Mouse (Mus musculus) lung, adult 2 months (tissue): ENCODE data around the gene P4hb. TPM values are rescaled to one million over a fixed set of nuclear protein-coding genes. Genes with fewer than 3 reads are reported as not detected.

ENCODE experiments used
- DNase-seq: peaks from one replicate; pipeline ENCODE4 v3.0.0; 2022
- H3K4me1 ChIP-seq: fragments of 200-500 bp; 2 replicates; pipeline ENCODE4 v1.6.1; 2011; ENCODE audit warnings: low read length; ENCODE audit not compliant: control insufficient read depth, insufficient read depth
- H3K4me3 ChIP-seq: fragments of 200-500 bp; replicated peaks from 2 replicates; pipeline ENCODE3; 2011; ENCODE audit warnings: low read depth, mild to moderate bottlenecking, control low read depth, low read length; ENCODE audit errors: extremely low read depth
- CTCF ChIP-seq: fragments of 200-500 bp; IDR thresholded peaks from 2 replicates; pipeline ENCODE4 v1.5.1; 2011; ENCODE audit warnings: mild to moderate bottlenecking, low read length, control low read depth; ENCODE audit not compliant: insufficient read depth
- POLR2A ChIP-seq: fragments of 200-500 bp; IDR thresholded peaks from 2 replicates; pipeline ENCODE4 v1.6.1; 2011; ENCODE audit warnings: low read depth, mild to moderate bottlenecking, control low read depth, low read length, borderline replicate concordance; ENCODE audit errors: extremely low read depth
- WGBS: fragments of 180-500 bp; shearing (Covaris S2); methylation state at CpG from one replicate; pipeline ENCODE4 v1.1.7; 2018; 5-methylcytosine and 5-hydroxymethylcytosine counted together
- polyA plus RNA-seq: library from polyadenylated mRNA; depleted of rRNA; stranded (reverse); fragments of >200 nt; gene quantifications from 2 replicates; pipeline ENCODE4 v1.2.3, GENCODE M21; 2012

P4hb gene
- polyA plus RNA-seq, 1 experiment, result 254 TPM

GRCm38 (mm10) chr11:120548214-120548613 is 24.8 kb downstream of the P4hb start:
- H3K4me3 ChIP-seq, result no peak overlapping the region
- no peak for DNase-seq
- TF ChIP-seq POLR2A (no peak), CTCF (no peak)
- H3K4me1 ChIP-seq, result peaks cover 17% of the 10 kb centered on the region
- 66% methylated on average over 3 of the region's 3 CpGs for WGBS

- WGBS, result 38% methylated on average over 2 of the region's 2 CpGs
- no peak for DNase-seq
These were observed 25.6 kb downstream of the P4hb start for GRCm38 (mm10) chr11:120547469-120547868.

GRCm38 (mm10) chr11:120545964-120546363 is 27.1 kb downstream of the P4hb start:
- TF ChIP-seq CTCF (no peak), POLR2A (no peak)

More at GRCm38 (mm10) chr11:120547469-120547868, 25.6 kb downstream of the P4hb start:
- Histone ChIP-seq H3K4me1 (peaks cover 17% of the 10 kb centered on the region), H3K4me3 (no peak overlapping the region)
- TF ChIP-seq POLR2A, result no peak
- TF ChIP-seq CTCF, result no peak

GRCm38 (mm10) chr11:120542376-120542775 is 30.7 kb downstream of the P4hb start:
- no peak for DNase-seq
- Histone ChIP-seq H3K4me1 (peaks cover 17% of the 10 kb centered on the region), H3K4me3 (no peak overlapping the region)
- TF ChIP-seq POLR2A (no peak), CTCF (no peak)
- 78% methylated on average over 6 of the region's 6 CpGs for WGBS

More at GRCm38 (mm10) chr11:120545964-120546363, 27.1 kb downstream of the P4hb start:
- DNase-seq, result no peak
- no peak overlapping the region for H3K4me3 ChIP-seq
- peaks cover 17% of the 10 kb centered on the region for H3K4me1 ChIP-seq
- 87% methylated on average over 3 of the region's 3 CpGs for WGBS

GRCm38 (mm10) chr11:120541907-120542306 is 31.1 kb downstream of the P4hb start:
- Histone ChIP-seq H3K4me3 (no peak overlapping the region), H3K4me1 (peaks cover 14% of the 10 kb centered on the region)
- TF ChIP-seq POLR2A, result no peak
- TF ChIP-seq CTCF, result peak; percentile 61
- WGBS, result 32% methylated on average over 4 of the region's 4 CpGs
- DNase-seq, result peak; percentile 39

- H3K4me1 ChIP-seq, result peaks cover 14% of the 10 kb centered on the region
- DNase-seq, result peak; percentile 63
- TF ChIP-seq CTCF (no peak), POLR2A (no peak)
- WGBS, result 20% methylated on average over 10 of the region's 10 CpGs
- no peak overlapping the region for H3K4me3 ChIP-seq
These were observed 33.6 kb downstream of the P4hb start for GRCm38 (mm10) chr11:120539285-120540014.

- DNase-seq, result peak; percentile 40
- WGBS, result 39% methylated on average over 8 of the region's 8 CpGs
- Histone ChIP-seq H3K4me3 (no peak overlapping the region), H3K4me1 (peaks cover 14% of the 10 kb centered on the region)
- no peak for TF ChIP-seq POLR2A
- TF ChIP-seq CTCF, result no peak
These were observed 34.1 kb downstream of the P4hb start for GRCm38 (mm10) chr11:120538955-120539284.

- 44% methylated on average over 3 of the region's 3 CpGs for WGBS
- Histone ChIP-seq H3K4me3 (no peak overlapping the region), H3K4me1 (peaks cover 14% of the 10 kb centered on the region)
- TF ChIP-seq POLR2A, result no peak
- no peak for TF ChIP-seq CTCF
- peak; percentile 56 for DNase-seq
These were observed 34.6 kb downstream of the P4hb start for GRCm38 (mm10) chr11:120538485-120538884.

GRCm38 (mm10) chr11:120535804-120536203 is 37.2 kb downstream of the P4hb start:
- 70% methylated on average over 3 of the region's 3 CpGs for WGBS

GRCm38 (mm10) chr11:120535145-120535544 is 37.9 kb downstream of the P4hb start:
- Histone ChIP-seq H3K4me1 (peaks cover 18% of the 10 kb centered on the region), H3K4me3 (no peak overlapping the region)
- 74% methylated on average over 3 of the region's 3 CpGs for WGBS
- DNase-seq, result no peak
- TF ChIP-seq CTCF (no peak), POLR2A (no peak)

More at GRCm38 (mm10) chr11:120535804-120536203, 37.2 kb downstream of the P4hb start:
- TF ChIP-seq CTCF (no peak), POLR2A (no peak)
- no peak overlapping the region for H3K4me3 ChIP-seq
- DNase-seq, result no peak
- H3K4me1 ChIP-seq, result peaks cover 16% of the 10 kb centered on the region
